Mouse (Mus musculus) gastrocnemius, postnatal 10 days (tissue): Measurements from ENCODE around the gene Slc5a11. TPM values are rescaled to one million over a fixed set of nuclear protein-coding genes. Genes with fewer than 3 reads are reported as not detected.
A peak's percentile ranks its signal among the peaks of the same experiment; 100 is the strongest.

Source experiments
- DNase-seq: peaks from one replicate; pipeline ENCODE4 v3.0.0; 2021; ENCODE audit warnings: mixed read lengths
- long read RNA-seq, 2 experiments: library from polyadenylated mRNA; stranded (forward); transcript quantifications; one replicate each; pipeline ENCODE4 v2.0.0; 2021
- total RNA-seq, 2 experiments: library from RNA; stranded (reverse); gene quantifications; 2 replicates each; pipeline ENCODE4 v1.2.3; 2021

The Slc5a11 gene
- total RNA-seq, result not detected
- long read RNA-seq, experiment 1, result 0 reads
- long read RNA-seq, experiment 2, result 0 reads

- no peak for DNase-seq
These were observed at the start of gene Slc5a11 for GRCm38 (mm10) chr7:123214365-123215075. TSS of gene Slc5a11 (plus strand) at chr7:123214780.

- no peak for DNase-seq
These were observed 47.1 kb upstream of the Slc5a11 start for GRCm38 (mm10) chr7:123167436-123167835.

DNA sequence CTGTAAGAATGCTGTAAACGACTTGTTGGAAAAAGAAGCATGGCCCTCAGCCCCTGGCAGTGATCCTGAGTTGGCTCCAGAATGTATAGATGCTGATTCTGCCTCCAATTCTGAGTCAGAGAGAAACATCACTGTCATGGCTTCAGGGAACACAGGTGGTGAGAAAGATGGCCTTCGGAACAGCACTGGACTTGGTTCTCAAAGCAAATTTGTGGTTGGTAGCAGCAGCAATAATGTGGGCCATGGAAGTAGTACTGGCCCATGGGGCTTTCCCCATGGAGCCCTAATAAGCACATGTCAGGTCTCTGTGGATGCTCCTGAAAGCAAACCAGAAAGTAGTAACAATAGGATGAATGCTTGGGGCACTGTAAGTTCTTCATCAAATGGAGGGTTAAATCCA lies 45.0 kb upstream of the Slc5a11 start:
- no peak for DNase-seq

DNA sequence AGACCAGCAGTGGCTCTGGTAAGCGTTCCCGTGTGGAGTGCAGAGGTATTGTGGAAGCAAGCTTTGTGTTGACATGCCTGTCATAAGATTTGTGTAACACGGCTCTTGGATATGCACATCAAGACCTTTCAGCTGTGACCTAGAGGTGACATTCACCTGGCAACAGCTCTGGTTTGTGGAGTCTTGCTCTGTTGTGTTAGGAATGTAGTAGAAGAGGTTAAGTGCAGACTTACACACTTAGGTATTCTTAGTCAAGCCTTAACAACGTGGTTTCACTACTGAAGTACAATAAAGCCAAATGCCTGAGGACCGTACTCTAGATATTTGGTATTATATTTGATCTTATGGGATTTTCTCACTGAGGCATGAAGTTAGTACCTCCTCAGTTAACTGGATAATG lies 42.5 kb upstream of the Slc5a11 start:
- DNase-seq, result no peak

DNA sequence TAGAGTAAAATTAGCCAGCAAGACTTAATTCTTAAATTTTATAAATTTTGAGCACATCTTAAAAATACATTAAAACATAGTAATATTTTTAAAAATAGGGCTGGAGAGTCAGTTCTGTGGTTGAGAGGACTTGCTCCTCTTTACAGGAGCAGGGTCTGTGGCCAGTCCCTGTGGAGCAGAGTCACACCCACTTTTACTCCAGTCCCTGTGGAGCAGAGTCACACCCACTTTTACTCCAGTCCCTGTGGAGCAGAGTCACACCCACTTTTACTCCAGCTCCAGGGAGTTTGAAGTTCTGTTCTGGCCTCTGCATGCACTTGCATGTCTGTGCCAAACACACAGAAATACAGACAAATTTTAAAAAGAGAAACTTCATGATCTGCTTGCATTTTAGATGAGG lies 37.4 kb upstream of the Slc5a11 start:
- no peak for DNase-seq

GRCm38 (mm10) chr7:123181787-123182701 lies 32.5 kb upstream of the Slc5a11 start:
- DNase-seq, result no peak

- no peak for DNase-seq
These were observed 29.7 kb upstream of the Slc5a11 start for GRCm38 (mm10) chr7:123184891-123185290.

DNA sequence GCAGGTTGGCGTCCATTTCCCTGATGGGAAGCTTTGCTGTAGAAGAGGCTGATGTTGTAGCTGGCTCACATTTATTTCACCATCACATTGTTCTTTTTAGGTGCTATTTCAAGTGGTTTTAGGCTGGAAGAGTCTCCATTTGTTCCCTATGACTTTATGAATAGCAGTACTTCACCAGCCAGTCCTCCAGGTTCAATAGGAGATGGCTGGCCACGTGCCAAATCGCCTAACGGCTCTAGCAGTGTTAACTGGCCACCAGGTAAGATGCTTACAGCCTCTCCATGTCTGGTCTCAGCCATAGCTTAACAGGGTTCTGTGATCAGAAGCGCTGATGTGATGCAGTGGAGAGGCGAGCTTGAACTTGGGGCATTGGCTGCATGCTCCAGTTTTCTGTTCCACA lies 28.1 kb upstream of the Slc5a11 start:
- DNase-seq, result no peak

DNA sequence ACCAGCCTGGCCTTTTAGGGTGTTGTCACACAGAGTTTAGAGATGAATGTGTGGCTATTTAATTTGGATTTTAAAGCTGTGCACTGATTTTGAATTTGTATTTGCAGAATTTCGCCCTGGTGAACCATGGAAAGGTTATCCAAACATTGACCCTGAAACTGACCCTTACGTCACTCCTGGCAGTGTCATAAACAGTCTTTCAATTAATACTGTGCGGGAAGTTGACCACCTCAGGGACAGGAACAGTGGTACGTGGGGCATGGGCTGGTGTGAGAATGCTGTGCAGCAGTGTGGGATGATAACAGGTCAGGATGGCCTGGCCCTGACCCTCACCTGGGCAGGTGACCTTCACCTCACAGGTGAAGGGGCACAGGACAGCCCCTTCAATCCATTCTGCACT lies 27.3 kb upstream of the Slc5a11 start:
- no peak for DNase-seq

GRCm38 (mm10) chr7:123188462-123188861 lies 26.1 kb upstream of the Slc5a11 start:
- no peak for DNase-seq

GRCm38 (mm10) chr7:123189762-123190161 lies 24.8 kb upstream of the Slc5a11 start:
- DNase-seq, result no peak

- no peak for DNase-seq
These were observed 22.8 kb upstream of the Slc5a11 start for GRCm38 (mm10) chr7:123191731-123192130.

DNA sequence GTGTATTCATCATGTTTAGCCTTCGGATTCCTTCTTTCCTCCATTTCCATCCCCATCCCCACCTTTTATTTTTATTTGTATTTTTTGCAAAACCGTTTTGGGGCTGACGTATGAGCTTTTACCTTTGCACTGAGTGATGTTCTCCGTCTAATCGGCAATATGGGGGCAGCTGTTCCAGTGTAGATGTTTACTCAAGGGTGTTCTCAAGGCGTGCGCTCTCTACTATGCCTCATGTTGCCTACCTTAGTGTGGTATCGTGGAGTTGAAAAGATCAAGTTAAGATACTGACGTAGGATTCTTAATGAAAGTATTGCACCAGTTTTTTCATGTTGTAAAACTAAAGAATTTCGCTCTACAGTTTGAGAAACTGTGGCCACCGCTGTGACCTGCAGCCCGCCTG lies 21.4 kb upstream of the Slc5a11 start:
- DNase-seq, result no peak

DNA sequence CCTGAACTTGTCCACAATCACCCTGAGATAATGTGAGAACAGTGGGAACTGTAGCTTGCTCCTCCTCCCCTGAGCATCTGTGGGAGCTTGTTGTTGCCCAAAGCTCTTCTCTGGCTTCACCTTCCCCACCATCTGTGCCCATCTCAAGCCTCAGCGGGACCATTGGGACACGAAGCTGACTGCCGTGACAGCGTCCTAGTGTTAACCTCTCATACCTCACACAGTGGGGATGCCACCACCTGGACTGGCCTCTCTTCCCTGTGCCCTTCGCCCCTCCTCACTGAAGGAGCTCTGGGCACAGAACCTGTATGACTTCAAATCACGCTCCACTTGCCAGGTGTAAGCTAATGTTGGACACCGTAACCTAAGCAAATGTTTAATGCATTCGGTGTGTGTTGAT lies 19.9 kb upstream of the Slc5a11 start:
- no peak for DNase-seq

DNA sequence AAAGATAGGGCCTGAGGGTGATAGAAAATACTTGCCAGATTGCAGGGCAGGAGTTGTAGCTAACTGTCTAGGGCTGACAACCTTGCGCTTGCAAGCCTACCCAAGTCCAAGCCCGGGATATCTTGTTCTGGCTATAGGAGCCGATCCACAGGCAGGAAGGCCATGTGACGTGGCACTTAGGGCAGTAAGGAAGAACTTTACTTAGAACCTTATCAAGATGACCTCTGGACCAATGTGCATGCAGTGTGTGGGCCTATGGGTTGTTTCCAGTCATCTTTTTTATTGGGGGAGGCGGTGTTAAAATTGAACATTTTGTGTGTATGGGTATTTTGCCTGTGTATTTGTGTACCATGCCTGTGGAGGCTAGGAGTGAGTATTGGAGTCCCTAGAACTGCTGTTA lies 18.1 kb upstream of the Slc5a11 start:
- no peak for DNase-seq

GRCm38 (mm10) chr7:123198695-123199094 lies 15.9 kb upstream of the Slc5a11 start:
- no peak for DNase-seq

GRCm38 (mm10) chr7:123199151-123199550 lies 15.4 kb upstream of the Slc5a11 start:
- no peak for DNase-seq

DNA sequence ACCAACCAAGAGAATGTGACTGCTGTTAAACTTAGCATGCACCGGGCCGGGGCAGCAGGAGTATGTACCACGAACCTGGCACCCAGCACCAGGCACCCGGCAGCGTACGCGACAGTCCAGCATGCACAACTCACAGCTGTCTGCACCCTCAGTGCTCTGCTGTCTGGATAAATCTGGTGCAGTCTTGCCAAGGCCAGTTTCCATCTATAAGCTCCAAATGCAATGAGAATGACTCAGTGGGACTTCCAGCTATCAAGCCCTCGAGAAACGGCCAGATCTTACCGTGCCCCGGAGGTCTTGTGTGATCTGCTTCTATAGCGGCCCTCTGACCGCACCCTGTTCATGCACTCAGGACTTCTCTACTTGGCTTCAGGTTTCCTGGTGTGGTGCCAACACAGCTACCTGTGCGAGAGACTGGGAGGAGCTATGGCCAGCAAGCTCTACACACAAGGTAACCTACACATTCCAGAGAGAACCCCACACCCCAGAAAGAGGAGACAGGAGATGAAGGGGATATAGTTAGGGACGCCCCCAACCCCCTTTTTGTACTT lies 14.8 kb upstream of the Slc5a11 start:
- no peak for DNase-seq

DNA sequence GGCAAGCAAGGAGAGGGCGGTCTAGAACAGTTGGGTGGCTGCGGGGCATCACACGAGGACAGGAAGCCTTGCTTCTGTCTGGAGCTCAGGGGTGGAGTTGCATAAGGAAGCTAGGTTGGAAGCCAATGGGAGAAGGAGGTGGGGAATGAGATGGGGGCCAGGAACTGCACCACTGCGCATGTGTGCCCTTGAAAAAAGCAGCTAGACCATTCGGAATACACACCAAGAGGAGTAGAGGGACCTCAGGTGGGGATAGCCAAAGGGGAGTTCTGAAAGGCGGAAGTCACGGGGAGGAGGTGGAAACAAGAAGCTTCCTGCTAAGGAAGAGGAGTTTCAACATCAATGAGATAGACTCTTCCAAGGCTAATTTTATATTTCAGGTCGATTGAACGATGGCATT lies 13.9 kb upstream of the Slc5a11 start:
- DNase-seq, result no peak

GRCm38 (mm10) chr7:123205261-123205660 lies 9.3 kb upstream of the Slc5a11 start:
- peak; percentile 54 for DNase-seq

GRCm38 (mm10) chr7:123207561-123207960 lies 7.0 kb upstream of the Slc5a11 start:
- no peak for DNase-seq

GRCm38 (mm10) chr7:123209864-123210263 lies 4.7 kb upstream of the Slc5a11 start:
- no peak for DNase-seq

GRCm38 (mm10) chr7:123211461-123211860 lies 3.1 kb upstream of the Slc5a11 start:
- no peak for DNase-seq
